Mouse (Mus musculus) cerebellum, postnatal 4 days (tissue): ENCODE data around the gene Acnat1.
"Not testable (repeated sequence)": the region's sequence is repeated elsewhere in the genome, so short reads cannot be mapped to it uniquely, and the experiment has no call there.

Experiments
- DNase-seq, 2 experiments: peaks; one replicate each; pipeline ENCODE4 v3.0.0; 2022; ENCODE audit warnings: low spot score in 2 of 2, mixed read lengths in 1 of 2

The Acnat1 gene

GRCm38 (mm10) chr4:49473435-49474100, at the start of gene Acnat1:
Acnat1 (minus strand) TSS chr4:49473912.
- DNase-seq = no peak

GRCm38 (mm10) chr4:49522576-49522975, 48.9 kb upstream of the Acnat1 start:
- DNase-seq = peak in 1 of 2 experiments; percentile 19

GRCm38 (mm10) chr4:49521346-49521745, 47.6 kb upstream of the Acnat1 start:
- DNase-seq = no peak

GRCm38 (mm10) chr4:49520572-49521340, 47.0 kb upstream of the Acnat1 start, which contains the start of the genes Mrpl50 and Zfp189:
Mrpl50 (minus strand) TSS chr4:49521093.
Zfp189 (plus strand) TSS chr4:49521176.
- peak; percentile 66 to 89 for DNase-seq

GRCm38 (mm10) chr4:49519476-49519875, 45.8 kb upstream of the Acnat1 start:
- no peak for DNase-seq

GRCm38 (mm10) chr4:49514441-49514840, 40.7 kb upstream of the Acnat1 start:
- DNase-seq = no peak

GRCm38 (mm10) chr4:49512636-49513035, 38.9 kb upstream of the Acnat1 start:
- DNase-seq = no peak

- not testable (repeated sequence) for DNase-seq
Measured at GRCm38 (mm10) chr4:49510236-49510835, 36.6 kb upstream of the Acnat1 start.

GRCm38 (mm10) chr4:49509183-49509582, 35.5 kb upstream of the Acnat1 start:
- no peak for DNase-seq

GRCm38 (mm10) chr4:49506386-49506785, 32.7 kb upstream of the Acnat1 start, which contains the start of gene Baat:
Baat (minus strand) TSS chr4:49506557.
- no peak for DNase-seq

GRCm38 (mm10) chr4:49503563-49503962, 29.9 kb upstream of the Acnat1 start:
- DNase-seq = no peak

- DNase-seq = not testable (repeated sequence)
Measured at GRCm38 (mm10) chr4:49485934-49486650, 12.4 kb upstream of the Acnat1 start.

- no peak for DNase-seq
Measured at GRCm38 (mm10) chr4:49485442-49485841, 11.7 kb upstream of the Acnat1 start.

GRCm38 (mm10) chr4:49480896-49481295, 7.2 kb upstream of the Acnat1 start:
- DNase-seq = no peak

- DNase-seq = no peak
Measured at GRCm38 (mm10) chr4:49480104-49480760, 6.5 kb upstream of the Acnat1 start.

- DNase-seq = not testable (repeated sequence)
Measured at GRCm38 (mm10) chr4:49479035-49479434, 5.3 kb upstream of the Acnat1 start.

- no peak for DNase-seq
Measured at GRCm38 (mm10) chr4:49478118-49478877, 4.6 kb upstream of the Acnat1 start.

GRCm38 (mm10) chr4:49474583-49474982, 871 bp upstream of the Acnat1 start:
- no peak for DNase-seq

- no peak for DNase-seq
Measured at GRCm38 (mm10) chr4:49469435-49470151, 4.1 kb downstream of the Acnat1 start.

GRCm38 (mm10) chr4:49467360-49467759, 6.4 kb downstream of the Acnat1 start:
- no peak for DNase-seq
